Mouse (Mus musculus) MEL (cell line): ENCODE results near the gene Sirt4.

Experiments
- CTCF ChIP-seq, 3 experiments: IDR thresholded peaks in 2 of 3; conservative IDR thresholded peaks in 1 of 3; 2 replicates each; pipeline ENCODE4 v1.5.1; 2011 to 2012; ENCODE audit warnings: low read length in 3 of 3, low read depth in 2 of 3, mild to moderate bottlenecking in 2 of 3, improper control_type of control experiment in 1 of 3, inconsistent platforms in 1 of 3, mixed read lengths in 1 of 3, moderate library complexity in 1 of 3; ENCODE audit not compliant: control insufficient read depth in 1 of 3, insufficient read depth in 1 of 3, poor library complexity in 1 of 3, severe bottlenecking in 1 of 3
- ETS1 ChIP-seq: IDR thresholded peaks from 2 replicates; pipeline ENCODE4 v1.6.1; 2012; ENCODE audit warnings: low read depth, mild to moderate bottlenecking, inconsistent platforms, low read length, improper control_type of control experiment, moderate library complexity
- MAX ChIP-seq: IDR thresholded peaks from 2 replicates; pipeline ENCODE4 v1.6.1; 2011; ENCODE audit warnings: low read length, improper control_type of control experiment
- UBTF ChIP-seq: IDR thresholded peaks from 2 replicates; pipeline ENCODE4 v1.6.1; 2012; ENCODE audit warnings: low read depth, mild to moderate bottlenecking, inconsistent platforms, low read length, improper control_type of control experiment, moderate library complexity, borderline replicate concordance; ENCODE audit not compliant: insufficient read depth

- TF ChIP-seq MAX: no peak
- TF ChIP-seq CTCF (IDR thresholded peaks at IDR 0.05 in 2 of 3, conservative IDR thresholded peaks at IDR 0.05 in 1 of 3; ENCODE audit: control insufficient read depth in 1 of 3, insufficient read depth in 1 of 3, low read depth in 2 of 3, low read length in 3 of 3, poor library complexity in 1 of 3, severe bottlenecking in 1 of 3): no peak
- TF ChIP-seq ETS1: no peak
- TF ChIP-seq UBTF: no peak
These were observed 8.9 kb upstream of the Sirt4 start for GRCm38 (mm10) chr5:115493441-115493840.
